Mouse (Mus musculus) monocyte, adult 2 months (primary cell): Measurements from ENCODE around the gene Tmem8b.

Experiments
- DNase-seq, 2 experiments: peaks; one replicate each; pipeline ENCODE4 v3.0.0; 2022; ENCODE audit warnings: low spot score in 2 of 2, low read depth in 1 of 2

Gene Tmem8b

GRCm38 (mm10) chr4:43713652-43714219 lies 45.0 kb downstream of the Tmem8b start:
- no peak for DNase-seq

- DNase-seq, result no peak
These were observed 51.9 kb downstream of the Tmem8b start for GRCm38 (mm10) chr4:43720491-43721228.

GRCm38 (mm10) chr4:43722191-43722590 lies 53.4 kb downstream of the Tmem8b start:
- DNase-seq, result no peak

DNA sequence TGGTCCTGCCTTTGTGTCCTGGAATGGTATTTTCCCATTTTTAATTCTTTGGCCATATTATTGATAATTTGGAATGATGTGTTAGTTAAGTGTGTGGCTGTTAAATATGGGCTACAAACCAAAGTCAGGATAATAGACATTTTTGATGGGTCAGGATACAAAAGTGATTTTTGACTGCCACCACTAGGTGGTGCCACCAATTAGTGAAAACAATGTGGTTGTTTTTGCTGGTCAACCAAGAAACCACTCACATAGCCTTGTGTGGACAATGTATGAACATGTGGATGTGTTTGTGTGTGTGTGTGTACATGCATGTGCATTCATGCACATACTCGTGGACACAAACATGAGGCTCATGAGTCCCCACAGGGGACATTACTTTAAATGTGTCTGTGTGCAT lies 56.0 kb downstream of the Tmem8b start:
- no peak for DNase-seq

- DNase-seq, result no peak
These were observed 57.6 kb downstream of the Tmem8b start for GRCm38 (mm10) chr4:43726228-43726993.

DNA sequence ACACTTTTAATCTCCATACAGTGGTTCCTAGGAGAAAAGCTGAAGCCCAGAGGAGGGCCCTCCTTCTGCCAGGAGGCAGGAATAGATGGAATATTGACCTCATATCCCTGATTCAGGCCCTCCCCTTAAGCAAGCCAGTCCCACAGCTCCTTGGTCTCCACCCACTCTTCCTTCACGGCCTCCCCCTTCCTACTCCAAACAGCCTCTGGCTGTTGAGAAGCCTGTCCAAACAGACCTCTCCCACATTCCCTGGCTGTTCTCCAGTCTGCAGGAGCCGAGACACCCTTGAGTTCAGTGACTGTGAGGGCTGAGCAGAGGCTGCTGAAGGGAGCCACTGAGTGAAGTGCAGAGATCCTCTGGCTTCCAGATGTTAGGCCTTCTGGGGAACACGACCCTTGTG lies 58.2 kb downstream of the Tmem8b start, which contains the start of gene Hrct1:
TSS of gene Hrct1 (plus strand) at position 194 of the 400 bp plus-strand sequence.
- DNase-seq, result no peak

GRCm38 (mm10) chr4:43727718-43728575 lies 59.2 kb downstream of the Tmem8b start:
- DNase-seq, result no peak

DNA sequence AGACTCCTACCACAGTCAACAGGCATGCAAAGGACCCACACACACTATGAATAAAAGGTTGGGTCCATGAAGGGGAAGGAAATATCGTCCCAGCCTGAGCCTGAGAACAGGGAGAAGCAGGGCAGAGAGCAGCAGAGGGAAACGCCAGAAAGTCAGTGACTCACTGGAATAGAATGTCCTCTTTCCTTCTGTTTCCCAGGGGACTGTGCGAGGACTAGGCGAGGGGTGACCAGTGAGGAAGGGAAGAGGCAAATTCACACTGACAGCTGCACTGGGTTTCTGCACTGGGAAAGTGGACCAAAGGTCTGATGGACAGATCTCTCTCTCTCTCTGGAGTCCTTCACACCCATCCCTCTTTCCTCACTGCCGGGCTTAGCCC lies 59.8 kb downstream of the Tmem8b start:
- DNase-seq, result no peak

GRCm38 (mm10) chr4:43729126-43729525 lies 60.4 kb downstream of the Tmem8b start:
- DNase-seq, result no peak

GRCm38 (mm10) chr4:43729794-43730550 lies 61.2 kb downstream of the Tmem8b start, which contains the start of gene Spaar:
TSS of gene Spaar (plus strand) at chr4:43730034.
- no peak for DNase-seq

- DNase-seq, result no peak
These were observed 62.1 kb downstream of the Tmem8b start for GRCm38 (mm10) chr4:43730750-43731297.

DNA sequence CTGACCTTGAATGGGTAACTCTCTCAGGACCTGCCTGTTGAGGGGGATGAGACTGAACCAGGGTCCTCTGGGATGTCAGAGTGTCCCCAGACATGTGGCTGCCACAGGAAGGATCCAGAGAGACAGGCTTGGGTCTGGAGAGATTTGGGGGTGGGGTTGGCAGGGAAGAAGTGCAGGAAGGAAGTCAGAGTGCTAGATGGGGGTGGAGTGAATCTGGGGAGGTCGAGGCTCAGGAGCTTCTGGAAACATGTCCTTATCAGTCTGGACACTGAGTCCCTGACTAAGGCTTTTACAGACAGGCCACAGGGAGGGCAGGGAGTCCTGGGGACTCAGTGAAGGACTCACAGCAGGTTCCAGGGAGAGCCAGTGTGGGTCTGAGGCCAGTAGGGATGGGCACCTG lies 63.4 kb downstream of the Tmem8b start:
- DNase-seq, result no peak

DNA sequence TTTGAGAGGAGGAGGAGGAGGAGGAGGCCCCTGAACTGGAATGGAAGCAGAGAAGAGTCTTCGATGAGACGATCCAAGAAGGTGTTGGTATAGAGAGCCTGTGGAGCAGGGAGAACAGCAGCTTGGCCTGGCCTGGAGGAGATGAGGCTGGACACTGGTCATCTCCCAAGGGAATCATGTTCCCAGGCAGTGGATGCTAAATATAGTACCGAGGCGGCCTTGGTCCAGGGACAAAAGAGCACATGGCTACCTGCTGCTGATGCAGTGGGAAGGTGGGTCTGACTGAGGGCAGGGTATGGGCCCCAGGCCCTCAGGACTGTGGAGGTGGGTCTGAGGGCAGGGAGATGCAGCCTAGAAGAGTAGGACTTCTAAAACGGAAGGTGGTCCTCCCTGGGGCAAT lies 64.4 kb downstream of the Tmem8b start:
- DNase-seq, result no peak

GRCm38 (mm10) chr4:43737144-43737543 lies 68.4 kb downstream of the Tmem8b start:
- DNase-seq, result no peak

DNA sequence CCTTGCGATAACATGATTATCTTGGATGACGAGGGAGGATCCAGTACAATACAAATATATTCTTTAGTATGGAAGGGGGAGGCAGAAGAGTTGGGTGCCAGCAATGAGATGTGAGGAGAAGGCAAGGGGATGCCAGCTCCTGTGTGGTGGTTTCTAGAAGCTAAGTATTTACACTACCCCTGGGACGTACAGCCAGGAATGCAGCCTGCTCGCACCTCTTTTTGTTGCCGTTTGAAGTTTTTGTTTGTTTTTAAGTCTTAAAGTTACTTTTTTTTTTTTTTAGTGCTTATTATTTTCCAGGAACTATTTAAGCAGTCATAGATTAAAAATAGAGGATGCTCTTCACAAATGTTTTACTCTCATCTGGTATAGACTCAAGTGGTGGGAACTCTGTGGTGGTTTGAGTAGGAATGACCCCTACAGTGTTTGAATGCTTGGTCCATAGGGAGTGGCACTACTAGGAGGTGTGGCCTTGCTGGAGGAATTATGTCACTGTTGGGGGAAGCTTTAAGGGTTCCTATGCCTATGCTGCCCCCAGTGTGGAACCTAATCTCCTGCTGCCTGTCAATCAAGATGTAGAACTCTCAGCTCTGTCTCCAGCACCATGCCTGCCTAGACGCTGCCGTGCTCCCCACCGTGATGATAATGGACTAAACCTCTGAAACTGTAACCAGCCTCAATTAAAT lies 70.4 kb downstream of the Tmem8b start:
- no peak for DNase-seq

- no peak for DNase-seq
These were observed 72.8 kb downstream of the Tmem8b start for GRCm38 (mm10) chr4:43741526-43741925.
